ENCODE assay signal across 17 mouse cellular contexts in genomic region chrX:7797327-7797726, GRCm38 (mm10). TPM values are rescaled to one million over a fixed set of nuclear protein-coding genes. Genes with fewer than 3 reads are reported as not detected.
DNase-seq lines count a peak whose midpoint lies in the region; ATAC-seq and TF ChIP-seq lines count a peak whose summit lies in the region.
"Had no signal": no experiment of that assay in that cellular context is flagged by ENCODE, and none has a peak within 500 bp of the region (broad histone marks: within the 10 kb centered on the region; RNA-seq: fewer than 3 reads in every experiment).

No protein-coding gene starts in this region.

- no peaks in the 10 kb centered on the region for H3K9me3 ChIP-seq in liver, embryonic 14.5 days (ENCODE audit: control insufficient read depth, low read length)
- no peaks in the 10 kb centered on the region for H3K9me3 ChIP-seq in hindbrain, embryonic 12.5 days (replicated peaks)
- H3K9me3 ChIP-seq: embryonic facial prominence, embryonic 13.5 days; limb, embryonic 15.5 days; midbrain, embryonic 15.5 days; neural tube, embryonic 15.5 days; stomach, embryonic 15.5 days had no signal

- no peak for ATAC-seq in Patski
- ATAC-seq in liver, embryonic 14.5 days (ENCODE audit: insufficient read depth): peak; percentile 65
- ATAC-seq in hindbrain, embryonic 12.5 days (ENCODE audit: low FRiP score): no peak
- ATAC-seq: forebrain, embryonic 16.5 days; midbrain, embryonic 15.5 days had no signal

- no peaks in the 10 kb centered on the region for H3K27me3 ChIP-seq in Patski
- H3K27me3 ChIP-seq in liver, embryonic 14.5 days (ENCODE audit: control insufficient read depth, insufficient read depth, low read length): no peaks in the 10 kb centered on the region
- no peaks in the 10 kb centered on the region for H3K27me3 ChIP-seq in hindbrain, embryonic 12.5 days
- H3K27me3 ChIP-seq: embryonic facial prominence, embryonic 13.5 days; limb, embryonic 15.5 days; midbrain, embryonic 15.5 days; neural tube, embryonic 15.5 days; stomach, embryonic 15.5 days had no signal

- H3K4me1 ChIP-seq in liver, embryonic 14.5 days (replicated peaks; ENCODE audit: control insufficient read depth in 2 of 2, insufficient read depth in 2 of 2, low read length in 1 of 2): peaks cover 0 to 4% of the 10 kb centered on the region in 2 experiments; a peak in 2 of 4 replicates
- no peaks in the 10 kb centered on the region for H3K4me1 ChIP-seq in hindbrain, embryonic 12.5 days
- H3K4me1 ChIP-seq: embryonic facial prominence, embryonic 13.5 days; limb, embryonic 15.5 days; midbrain, embryonic 15.5 days; neural tube, embryonic 15.5 days; stomach, embryonic 15.5 days had no signal

- peak; percentile 24 for TF ChIP-seq CTCF in Patski (IDR thresholded peaks at IDR 0.05)
- TF ChIP-seq CTCF in liver, embryonic 14.5 days (IDR thresholded peaks at IDR 0.05; ENCODE audit: low read depth): peak; percentile 36

- 49% methylated on average over 3 of the region's 3 CpGs for WGBS in liver, embryonic 14.5 days (ENCODE audit: insufficient replicate concordance)
- WGBS in hindbrain, embryonic 12.5 days: 77% methylated on average over 3 of the region's 3 CpGs

- peak; percentile 68 for DNase-seq in 3T3-L1 (ENCODE audit: low read depth, low spot score)
- no peak for DNase-seq in Patski (ENCODE audit: low read depth, low spot score)
- DNase-seq in kidney, adult 9 months: peak; percentile 78
- no peak for DNase-seq in liver, embryonic 14.5 days (ENCODE audit: low read depth in 3 of 3, low spot score in 3 of 3)
- DNase-seq in right cerebral cortex, adult 2 months (ENCODE audit: low spot score in 2 of 2): no peak
- no peak for DNase-seq in right cerebral cortex, postnatal 14 days
- DNase-seq: adrenal gland, postnatal 14 days; cerebellum, postnatal 10 days; thymus, adult 18-20 months had no signal

- no peak overlapping the region for H3K4me3 ChIP-seq in liver, embryonic 14.5 days (ENCODE audit: insufficient read depth in 1 of 2, low read depth in 2 of 2, low read length in 2 of 2)
- H3K4me3 ChIP-seq in hindbrain, embryonic 12.5 days: no peak overlapping the region
- H3K4me3 ChIP-seq: embryonic facial prominence, embryonic 13.5 days; layer of hippocampus, adult 2 months; limb, embryonic 15.5 days; midbrain, embryonic 15.5 days; neural tube, embryonic 15.5 days; stomach, embryonic 15.5 days had no signal

- H3K27ac ChIP-seq in liver, embryonic 14.5 days: no peak overlapping the region
- H3K27ac ChIP-seq in hindbrain, embryonic 12.5 days: no peak overlapping the region
- H3K27ac ChIP-seq: embryonic facial prominence, embryonic 13.5 days; layer of hippocampus, adult 2 months; limb, embryonic 15.5 days; midbrain, embryonic 15.5 days; neural tube, embryonic 15.5 days; stomach, embryonic 15.5 days had no signal

- H3K4me2 ChIP-seq in liver, embryonic 14.5 days (ENCODE audit: low read depth): no peak overlapping the region
- no peak overlapping the region for H3K4me2 ChIP-seq in hindbrain, embryonic 12.5 days (replicated peaks)
- H3K4me2 ChIP-seq: embryonic facial prominence, embryonic 13.5 days; limb, embryonic 15.5 days; midbrain, embryonic 15.5 days; neural tube, embryonic 15.5 days; stomach, embryonic 15.5 days had no signal

- no peak overlapping the region for H3K9ac ChIP-seq in liver, embryonic 14.5 days (replicated peaks)
- no peak overlapping the region for H3K9ac ChIP-seq in hindbrain, embryonic 12.5 days
- H3K9ac ChIP-seq: embryonic facial prominence, embryonic 13.5 days; limb, embryonic 15.5 days; midbrain, embryonic 15.5 days; neural tube, embryonic 15.5 days; stomach, embryonic 15.5 days had no signal

- TF ChIP-seq EP300 in liver, embryonic 14.5 days (IDR thresholded peaks at IDR 0.05; ENCODE audit: low read depth): no peak

- in situ Hi-C loops in Patski (cut with MboI; ENCODE audit: low pct_unique_long_range_greater_than_20kb): no loop called here

- peaks cover 13% of the 10 kb centered on the region for H3K36me3 ChIP-seq in liver, embryonic 14.5 days (replicated peaks; ENCODE audit: control insufficient read depth, insufficient read depth, low read depth)
- H3K36me3 ChIP-seq in hindbrain, embryonic 12.5 days: peaks cover 23% of the 10 kb centered on the region
- H3K36me3 ChIP-seq: midbrain, embryonic 15.5 days; stomach, embryonic 15.5 days had no signal

- POLR2A ChIA-PET in Patski (lab: Charles Lee): no interaction called here

- CTCF ChIA-PET in Patski (lab: Charles Lee): no interaction called here

RNA-seq across cellular contexts. Expression of gene Gripap1, which starts 7.8 kb away (rescaled TPM):
- polyA plus RNA-seq in Patski (2021): 63.2 TPM
- 23.3 and 31.3 TPM in 2 replicates for polyA plus RNA-seq in liver, embryonic 14.5 days (2012; rRNA removed)
- 17.7 and 19.7 TPM in 2 replicates for polyA plus RNA-seq in liver, embryonic 14.5 days (2014; fragmentation: Nextera tagmentation; extraction: Ambion mirVana)
- 72.5 and 79.2 TPM in 2 replicates for polyA plus RNA-seq in hindbrain, embryonic 12.5 days (2016; fragmentation: Nextera tagmentation; extraction: Ambion mirVana)

RNA-seq across cellular contexts. Expression of gene Kcnd1, which starts 24.8 kb away (rescaled TPM):
- polyA plus RNA-seq in Patski (2021): 4.5 TPM
- 0.37 and 0.43 TPM in 2 replicates for polyA plus RNA-seq in liver, embryonic 14.5 days (2012; rRNA removed)
- 0.19 TPM in 2 replicates for polyA plus RNA-seq in liver, embryonic 14.5 days (2014; fragmentation: Nextera tagmentation; extraction: Ambion mirVana)
- polyA plus RNA-seq in hindbrain, embryonic 12.5 days (2016; fragmentation: Nextera tagmentation; extraction: Ambion mirVana): 1.1 and 2.0 TPM in 2 replicates

RNA-seq across cellular contexts. Expression of gene Tfe3, which starts 35.0 kb away (rescaled TPM):
- 53.5 TPM for polyA plus RNA-seq in Patski (2021)
- polyA plus RNA-seq in liver, embryonic 14.5 days (2012; rRNA removed): 4.6 and 4.7 TPM in 2 replicates
- 5.7 and 7.3 TPM in 2 replicates for polyA plus RNA-seq in liver, embryonic 14.5 days (2014; fragmentation: Nextera tagmentation; extraction: Ambion mirVana)
- 33.9 and 34.8 TPM in 2 replicates for polyA plus RNA-seq in hindbrain, embryonic 12.5 days (2016; fragmentation: Nextera tagmentation; extraction: Ambion mirVana)

RNA-seq across cellular contexts. Expression of gene Otud5, which starts 43.8 kb away (rescaled TPM):
- 83.0 TPM for polyA plus RNA-seq in Patski (2021)
- 30.0 and 30.4 TPM in 2 replicates for polyA plus RNA-seq in liver, embryonic 14.5 days (2012; rRNA removed)
- polyA plus RNA-seq in liver, embryonic 14.5 days (2014; fragmentation: Nextera tagmentation; extraction: Ambion mirVana): 26.9 and 28.8 TPM in 2 replicates
- polyA plus RNA-seq in hindbrain, embryonic 12.5 days (2016; fragmentation: Nextera tagmentation; extraction: Ambion mirVana): 60.8 and 72.2 TPM in 2 replicates

RNA-seq across cellular contexts. Expression of gene Ccdc120, which starts 46.6 kb away (rescaled TPM):
- 19.6 TPM for polyA plus RNA-seq in Patski (2021)
- 1.4 and 2.0 TPM in 2 replicates for polyA plus RNA-seq in liver, embryonic 14.5 days (2012; rRNA removed)
- polyA plus RNA-seq in liver, embryonic 14.5 days (2014; fragmentation: Nextera tagmentation; extraction: Ambion mirVana): 1.5 and 2.3 TPM in 2 replicates
- polyA plus RNA-seq in hindbrain, embryonic 12.5 days (2016; fragmentation: Nextera tagmentation; extraction: Ambion mirVana): 34.5 and 37.7 TPM in 2 replicates

Comparison
In these comparisons a context has a peak if more than half of its experiments do, and no peak if none do; other contexts are left out.
1. DNase-seq: peak in 3T3-L1 (single experiment) and kidney, adult 9 months (single experiment); none in Patski (single experiment), liver, embryonic 14.5 days (0 of 3), right cerebral cortex, adult 2 months (0 of 2) and right cerebral cortex, postnatal 14 days (single experiment).